Mouse (Mus musculus) heart, postnatal 0 days (tissue): ENCODE data around the gene Nt5c1b.

ENCODE experiments used
- CTCF ChIP-seq: IDR thresholded peaks from 2 replicates; pipeline ENCODE4 v1.5.1; 2016; ENCODE audit warnings: antibody characterized with exemption, control low read depth, low read depth
- EP300 ChIP-seq: IDR thresholded peaks from 2 replicates; pipeline ENCODE4 v1.6.1; 2016; ENCODE audit warnings: antibody characterized with exemption, low read depth

- TF ChIP-seq CTCF (no peak), EP300 (no peak)
These were observed 40.3 kb upstream of the Nt5c1b start for GRCm38 (mm10) chr12:10329460-10329859.
